Mouse (Mus musculus) c-Kit-positive CD71-positive TER-119-positive erythroid progenitor cells, embryonic 14.5 days (primary cell): ENCODE data around the gene Sh3d19.

Experiments used
- DNase-seq: peaks from one replicate; pipeline ENCODE4 v3.0.0-alpha.2; 2013; ENCODE audit warnings: low spot score

Sh3d19 gene

DNA sequence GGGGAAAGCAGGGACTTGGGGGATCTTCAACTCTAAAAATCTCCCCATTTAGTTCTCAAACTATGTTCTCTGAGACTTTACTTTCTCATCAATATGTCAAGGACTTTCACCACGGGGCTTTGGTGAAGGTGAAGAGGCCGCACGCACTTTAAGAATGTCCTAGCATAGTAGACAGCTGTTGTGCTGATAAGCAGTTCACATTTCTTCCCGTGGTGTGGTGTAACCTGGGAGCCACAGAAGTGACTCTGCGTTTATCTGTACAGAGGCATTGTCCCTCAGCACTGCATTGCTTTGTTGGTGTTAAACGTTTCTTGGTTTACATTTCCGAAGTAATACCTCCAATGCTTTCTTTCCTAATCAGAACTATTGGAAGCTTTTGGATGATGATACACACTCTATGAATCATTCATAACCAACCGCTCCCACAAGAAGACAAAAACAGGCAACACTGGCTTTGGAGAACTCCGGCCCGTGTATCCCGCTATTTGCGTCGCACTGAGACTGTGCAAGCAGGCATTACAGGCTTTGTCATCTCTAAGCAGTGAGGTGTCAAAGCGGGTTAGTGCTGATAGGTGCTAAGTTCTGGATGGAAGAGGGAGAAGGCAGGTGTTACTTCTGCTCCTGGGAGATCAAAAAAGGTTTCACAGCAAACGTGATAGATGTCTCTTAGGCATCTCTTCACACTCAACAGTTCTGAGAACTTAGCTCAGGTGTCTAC is 57.9 kb downstream of the Sh3d19 start:
- no peak for DNase-seq

DNA sequence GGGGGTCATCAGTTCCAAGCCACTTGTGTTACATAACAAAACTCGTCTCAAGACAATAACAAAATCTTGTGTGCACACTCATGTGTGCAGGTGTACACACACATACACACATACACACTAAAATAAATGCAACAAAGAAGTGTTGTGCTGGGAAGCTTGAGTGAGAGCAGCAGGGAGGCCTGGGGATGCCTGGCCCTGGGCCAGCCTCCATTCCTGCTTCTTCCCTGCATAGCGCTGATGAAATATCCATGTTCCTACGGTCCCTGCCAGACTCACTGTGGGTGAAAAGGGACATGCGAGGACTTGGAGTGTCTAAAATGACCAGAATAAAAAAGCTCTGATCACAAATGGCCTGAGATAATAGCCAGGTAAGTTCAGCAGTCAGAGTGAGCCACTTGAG is 59.7 kb downstream of the Sh3d19 start:
- no peak for DNase-seq

DNA sequence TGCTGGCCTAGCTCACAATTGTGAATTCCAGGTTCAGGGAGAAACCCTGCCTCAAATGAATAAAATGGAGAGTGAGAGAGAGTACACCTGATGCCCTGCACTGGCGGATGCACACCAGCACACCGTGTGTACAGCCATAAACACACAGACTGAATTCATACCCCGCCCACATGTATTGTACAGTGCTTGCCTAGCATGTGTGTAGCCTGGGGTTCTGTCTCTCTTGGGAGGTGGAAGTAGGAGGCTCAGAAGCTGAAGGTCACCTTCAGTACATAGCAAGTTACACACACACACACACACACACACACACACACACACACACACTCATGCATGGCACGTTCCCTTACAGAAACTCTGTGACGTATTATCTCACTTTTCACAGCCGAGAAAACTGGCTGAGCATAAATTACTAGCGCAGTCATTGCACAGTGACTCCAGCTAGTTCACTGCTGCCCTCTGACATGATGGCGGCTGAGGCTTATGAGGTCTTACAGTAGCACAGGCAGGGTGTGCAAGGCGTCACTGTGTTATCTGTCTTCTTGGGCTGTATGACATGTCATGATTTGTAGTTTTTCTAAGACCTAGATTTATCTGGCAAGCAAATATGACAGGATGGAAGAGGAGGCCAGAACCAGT is 62.7 kb downstream of the Sh3d19 start:
- no peak for DNase-seq

DNA sequence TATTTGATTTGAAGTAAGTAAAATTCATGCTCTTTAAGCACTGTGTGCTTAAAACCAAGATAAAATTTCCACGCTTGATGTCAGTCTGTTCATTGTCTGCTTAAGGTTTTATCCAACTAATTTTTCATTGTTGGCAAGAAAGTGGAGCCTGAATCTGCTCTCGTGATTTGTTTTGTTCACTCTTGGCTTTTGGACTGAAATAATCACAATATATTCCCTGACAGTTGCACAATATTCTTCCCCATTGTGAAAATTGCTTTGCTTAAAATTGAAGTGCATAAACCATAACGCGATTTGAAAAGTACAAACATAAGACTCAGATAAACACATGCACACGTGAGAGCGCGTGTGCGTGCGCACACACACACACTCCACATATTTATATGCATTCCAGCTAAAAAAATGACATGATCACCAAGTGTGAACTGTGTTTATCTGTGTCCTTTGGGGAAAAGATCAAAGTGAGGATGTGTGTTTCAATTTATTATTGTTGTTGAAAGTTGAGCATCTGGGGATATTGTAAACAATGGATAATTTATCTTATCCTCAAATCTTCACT is 67.1 kb downstream of the Sh3d19 start:
- DNase-seq = no peak

DNA sequence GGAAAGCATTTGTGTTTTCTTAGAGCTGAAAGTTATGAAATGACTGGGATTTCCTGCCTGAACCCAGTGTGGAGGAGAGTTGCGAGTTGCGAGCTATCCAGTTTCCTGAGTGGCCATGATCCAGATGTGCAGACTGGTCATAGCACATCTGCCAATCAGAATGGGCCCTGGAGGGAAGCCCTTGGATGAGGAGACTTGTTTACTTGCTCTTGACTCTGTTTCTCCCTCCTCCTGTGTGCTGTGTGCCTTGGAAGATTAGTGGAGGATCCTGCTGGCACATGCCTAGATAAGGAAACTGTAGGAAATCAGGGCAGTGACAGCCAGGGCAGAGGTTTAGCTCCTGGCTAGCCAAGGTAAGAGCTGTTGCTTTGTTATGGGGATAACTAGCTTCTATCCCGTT is 67.7 kb downstream of the Sh3d19 start:
- no peak for DNase-seq

DNA sequence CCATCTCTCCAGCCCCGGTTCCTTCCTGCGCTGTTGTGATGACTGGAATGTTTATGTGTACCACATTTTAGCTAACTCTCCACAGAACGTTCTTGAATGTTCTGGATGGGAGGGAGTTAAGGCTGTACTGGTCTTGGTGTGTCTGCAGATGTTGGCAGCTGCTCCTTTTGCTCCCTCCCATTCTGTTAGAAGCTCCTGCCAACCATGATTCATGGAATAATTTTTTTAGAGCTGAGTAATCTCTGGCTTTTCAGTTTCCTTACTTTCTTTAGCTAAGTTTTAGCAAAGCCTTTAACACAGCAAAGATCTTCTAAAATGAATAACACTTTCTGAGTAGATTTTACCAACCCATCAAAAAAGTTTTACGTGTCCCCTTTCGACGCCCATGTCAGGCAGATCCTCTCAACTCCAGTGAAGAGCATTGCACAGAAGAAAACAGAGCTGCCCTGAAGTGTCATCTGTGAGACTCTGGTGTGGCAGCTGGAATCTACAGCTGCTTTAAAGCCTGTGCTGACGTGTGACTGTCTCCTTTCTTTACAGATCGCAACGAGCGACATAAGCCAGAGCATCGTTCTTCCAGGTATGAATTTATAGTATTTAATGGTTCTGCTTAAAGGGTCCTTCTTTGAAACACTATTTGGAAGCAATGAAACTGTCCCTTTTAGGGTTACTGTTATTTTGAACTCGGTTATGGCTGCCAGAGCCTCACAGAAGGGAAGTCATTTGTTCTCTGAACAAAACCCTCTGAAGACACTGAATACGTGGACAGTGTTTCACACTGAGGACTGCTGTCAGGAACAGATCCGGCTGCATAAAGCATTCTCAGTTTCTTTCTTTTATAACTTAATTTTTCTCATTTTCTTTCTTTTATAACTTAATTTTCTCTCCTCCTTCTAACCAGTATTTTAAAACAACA is 69.6 kb downstream of the Sh3d19 start:
- no peak for DNase-seq

DNA sequence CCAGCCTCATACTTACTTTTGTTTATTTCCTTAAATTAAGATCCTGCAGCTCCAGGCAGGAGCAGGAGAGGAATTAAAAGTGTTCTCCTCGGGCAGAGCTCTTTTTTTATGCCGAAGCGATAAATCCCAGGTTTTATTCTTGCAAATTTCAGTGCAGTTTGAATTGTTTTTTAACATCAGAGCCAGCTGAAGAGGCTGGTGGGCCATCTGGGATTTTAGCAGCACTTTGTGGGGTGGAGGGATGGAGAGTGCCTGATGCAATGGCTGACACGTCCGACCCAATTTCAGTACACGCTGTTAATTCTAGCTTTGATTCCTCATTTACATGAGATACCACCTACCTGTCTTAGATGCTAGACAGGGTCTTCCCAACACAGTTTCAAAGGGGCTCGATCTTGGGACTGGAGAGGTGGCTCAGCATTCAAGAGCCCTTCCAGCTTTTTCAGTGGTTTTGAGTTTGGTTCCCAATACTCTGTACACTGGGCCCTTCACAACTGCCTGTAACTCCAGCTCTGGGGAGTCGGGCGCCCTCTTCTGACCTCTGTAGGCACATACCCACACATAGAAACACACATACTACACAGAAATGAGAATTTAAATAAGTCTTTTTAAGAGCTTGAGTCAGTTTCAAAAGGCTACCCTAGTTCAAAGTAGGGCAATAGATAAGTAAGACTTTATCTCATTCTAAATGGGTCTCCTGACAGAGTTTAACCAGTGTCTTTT is 76.9 kb downstream of the Sh3d19 start:
- no peak for DNase-seq

DNA sequence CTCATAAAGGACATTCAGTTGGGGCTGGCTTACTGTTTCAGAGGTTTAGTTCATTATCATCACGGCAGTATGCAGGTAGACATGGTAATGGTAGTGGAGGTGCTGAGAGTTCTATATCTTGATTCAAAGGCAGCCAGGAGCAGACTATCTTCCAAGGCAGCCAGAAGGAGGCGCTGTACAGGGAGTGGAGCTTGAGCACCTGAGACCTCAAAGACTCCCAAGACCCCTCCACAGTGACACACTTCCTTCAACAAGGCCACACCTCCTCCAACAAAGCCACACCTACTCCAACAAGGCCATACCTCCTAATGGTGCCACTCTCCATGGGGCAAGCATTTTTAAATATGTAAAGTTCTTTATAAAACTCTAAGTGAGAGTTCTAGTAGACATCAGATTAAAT is 78.1 kb downstream of the Sh3d19 start:
- DNase-seq = no peak

DNA sequence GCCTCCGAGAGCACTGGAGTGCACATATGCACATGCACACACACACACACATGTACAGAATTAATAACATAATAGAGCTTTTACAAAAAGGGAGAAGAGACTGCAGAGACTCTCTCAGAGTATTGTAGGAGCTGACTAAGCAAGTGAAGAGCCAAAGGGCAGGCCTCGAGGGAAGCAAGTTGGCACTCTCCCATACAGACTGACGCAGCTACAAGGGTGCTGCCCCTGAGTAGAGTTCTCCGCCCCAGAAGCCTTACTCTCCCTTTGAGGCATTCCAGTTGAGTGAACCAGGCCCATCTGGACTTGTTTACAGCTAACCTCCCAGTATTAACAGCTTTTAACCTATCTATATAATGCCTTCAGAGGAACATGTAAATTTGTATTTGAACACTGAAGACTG is 85.8 kb downstream of the Sh3d19 start:
- DNase-seq = no peak

DNA sequence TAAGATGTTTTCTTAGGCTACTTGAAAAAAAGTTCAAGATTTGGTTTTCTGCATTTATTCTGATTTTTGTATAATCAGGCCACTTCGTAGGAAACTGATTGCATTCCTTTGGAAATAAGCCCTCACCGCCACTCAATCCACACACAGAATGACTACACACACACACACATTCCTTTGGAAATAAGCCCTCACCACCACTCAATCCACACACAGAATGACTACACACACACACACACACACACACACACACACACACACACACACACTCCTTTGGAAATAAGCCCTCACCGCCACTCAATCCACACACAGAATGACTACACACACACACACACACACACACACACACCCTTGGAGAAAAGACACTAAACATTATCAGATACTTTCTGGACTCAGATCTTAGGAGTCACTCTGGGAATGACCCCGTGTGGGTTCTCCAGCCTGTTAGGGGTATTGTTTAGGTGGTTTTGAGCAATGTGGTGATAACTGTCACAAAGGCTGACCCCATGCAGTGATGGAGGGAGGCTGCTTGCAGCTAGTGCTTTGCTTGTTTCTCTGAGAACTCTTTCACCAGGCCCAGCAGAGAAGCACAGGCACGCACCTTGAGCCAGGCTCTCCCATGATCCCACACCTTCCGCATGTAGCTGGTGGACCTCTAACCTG is 86.7 kb downstream of the Sh3d19 start:
- no peak for DNase-seq

DNA sequence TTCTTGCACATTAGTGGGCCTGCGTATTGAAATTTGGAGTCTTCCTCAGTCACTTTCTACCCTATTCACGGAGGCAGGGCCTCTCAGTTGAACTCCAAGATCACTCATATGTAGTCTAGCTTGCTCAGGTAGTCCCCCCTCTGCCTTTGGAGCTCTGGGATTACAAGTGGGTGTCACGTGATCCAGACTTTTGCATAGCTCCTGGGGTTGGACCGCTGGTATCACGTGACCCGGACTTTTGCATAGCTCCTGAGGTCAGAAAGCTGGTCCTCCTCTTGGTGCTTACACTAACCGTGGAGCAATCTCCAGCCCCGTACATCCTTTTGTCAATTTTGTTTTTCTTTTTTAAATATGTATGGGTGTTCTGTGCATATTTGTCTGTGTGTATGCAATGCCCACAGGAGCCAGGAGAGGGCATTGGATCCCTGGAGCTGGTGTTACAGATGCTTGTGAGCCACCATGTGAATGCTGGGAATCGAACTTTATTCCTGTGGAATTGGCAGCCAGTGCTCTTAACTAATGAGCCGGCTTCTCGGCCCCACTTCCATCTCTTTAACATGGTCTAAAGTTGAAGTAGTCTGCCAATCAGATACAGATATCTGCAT is 98.8 kb downstream of the Sh3d19 start:
- peak; percentile 8 for DNase-seq

DNA sequence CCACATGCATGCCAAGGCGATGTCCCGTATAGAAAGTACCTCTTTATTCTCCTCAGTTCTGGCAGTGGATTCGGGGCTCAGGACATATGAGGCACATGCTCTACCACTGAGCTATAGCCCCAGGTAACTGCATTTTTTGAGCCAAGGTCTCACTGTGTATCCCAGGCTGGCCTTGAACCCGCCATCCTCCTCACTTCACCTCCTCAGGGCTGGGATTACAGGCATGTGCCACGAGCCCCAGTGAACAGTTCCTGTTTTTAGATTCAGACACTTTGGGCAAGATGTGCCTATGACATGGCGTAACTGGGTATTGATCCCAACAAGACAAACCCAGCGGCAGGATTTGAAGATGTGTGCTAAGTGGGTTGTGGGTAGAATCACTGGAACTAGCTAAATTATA is 99.9 kb downstream of the Sh3d19 start:
- no peak for DNase-seq

DNA sequence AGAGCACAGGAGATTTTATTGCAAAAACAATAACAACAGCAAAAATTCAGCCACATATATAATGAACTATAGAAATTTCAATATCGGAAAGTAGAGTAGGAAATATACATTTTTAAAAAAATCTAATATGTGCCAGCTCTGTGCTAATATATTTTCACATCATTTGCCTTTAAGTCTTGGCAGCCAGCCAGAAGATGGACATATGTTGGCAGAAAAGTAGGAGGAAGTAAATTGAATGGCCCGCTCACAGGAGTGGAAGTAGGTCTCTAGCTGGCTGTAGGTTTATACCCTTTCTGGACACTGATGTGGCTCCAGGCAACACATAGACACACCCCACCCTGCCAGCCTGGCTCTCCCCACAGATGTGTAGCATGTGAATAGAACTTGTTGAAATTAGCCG is 101.2 kb downstream of the Sh3d19 start:
- DNase-seq = no peak

DNA sequence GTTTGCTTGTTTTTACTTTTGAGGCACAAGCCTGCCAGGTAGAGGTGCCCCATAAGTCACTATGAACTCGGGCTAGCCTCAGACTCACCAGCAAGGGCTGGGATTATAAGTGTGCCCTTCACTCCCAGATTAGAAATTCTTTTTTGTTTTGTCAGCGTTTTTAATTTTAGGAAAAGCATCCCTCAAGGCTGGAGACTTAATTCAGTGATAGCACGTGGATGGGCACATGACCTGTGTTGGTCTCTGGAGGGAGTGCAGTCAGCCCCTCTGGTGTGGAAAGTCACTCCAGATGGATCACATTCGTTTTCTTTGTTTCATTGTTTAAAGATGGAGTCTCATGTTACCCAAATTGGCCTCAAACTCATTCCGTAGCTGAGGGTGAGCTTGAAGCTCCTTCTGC is 102.0 kb downstream of the Sh3d19 start:
- no peak for DNase-seq

DNA sequence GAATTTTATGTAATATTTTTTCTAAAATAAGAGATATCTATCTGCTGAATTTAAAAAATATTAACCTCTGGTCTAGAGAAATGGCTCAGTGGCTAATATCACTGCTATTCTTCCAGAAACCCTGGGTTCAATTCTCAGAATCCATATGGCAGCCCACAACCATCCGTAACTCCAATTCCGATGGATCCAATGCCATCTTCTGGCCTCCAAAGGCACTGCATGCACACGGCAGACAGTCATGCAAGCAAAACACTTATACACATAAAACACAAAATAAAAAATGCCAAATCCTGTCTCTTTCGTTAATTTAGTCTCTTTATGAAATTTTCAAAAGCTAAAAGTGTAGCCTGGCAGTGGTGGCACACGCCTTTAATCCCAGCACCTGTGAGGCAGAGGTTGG is 104.7 kb downstream of the Sh3d19 start:
- DNase-seq = no peak

DNA sequence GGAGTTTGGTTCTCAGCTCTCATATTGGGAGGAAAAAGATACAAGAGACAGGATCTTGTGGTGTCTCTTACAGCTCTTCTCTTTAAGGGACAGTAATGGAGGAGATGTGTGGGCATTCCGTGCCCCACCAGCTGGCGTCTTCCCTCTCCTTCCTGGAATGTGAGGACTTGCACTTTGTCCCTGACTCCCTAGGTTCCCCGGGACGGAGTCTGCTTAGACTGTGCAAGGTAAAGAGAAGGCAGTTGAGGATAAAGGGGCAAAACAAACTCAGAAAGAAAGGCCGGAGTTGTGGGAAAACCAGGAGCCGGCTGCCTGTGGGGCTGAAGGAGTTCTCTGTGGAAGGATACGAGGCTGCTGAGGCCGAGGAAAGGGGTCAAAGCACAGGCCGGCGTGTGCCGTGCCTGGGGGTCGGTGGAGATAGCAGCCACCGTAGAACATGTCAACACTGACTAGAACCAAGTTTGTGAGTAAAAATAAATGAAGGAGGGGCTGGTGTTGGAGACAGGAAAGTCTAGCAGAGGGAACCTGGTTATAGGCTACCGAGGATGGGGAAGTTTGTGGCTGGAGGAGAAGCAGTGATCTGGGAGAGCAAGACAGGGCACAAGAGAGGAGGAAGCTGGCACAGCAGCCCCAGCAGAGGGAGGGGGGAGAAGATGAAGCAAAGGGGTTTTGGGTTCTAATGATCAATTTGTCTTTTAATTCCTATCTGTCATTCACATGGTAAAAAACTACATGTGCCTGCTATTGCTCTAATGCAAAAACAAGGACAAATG is 105.8 kb downstream of the Sh3d19 start:
- DNase-seq = no peak

DNA sequence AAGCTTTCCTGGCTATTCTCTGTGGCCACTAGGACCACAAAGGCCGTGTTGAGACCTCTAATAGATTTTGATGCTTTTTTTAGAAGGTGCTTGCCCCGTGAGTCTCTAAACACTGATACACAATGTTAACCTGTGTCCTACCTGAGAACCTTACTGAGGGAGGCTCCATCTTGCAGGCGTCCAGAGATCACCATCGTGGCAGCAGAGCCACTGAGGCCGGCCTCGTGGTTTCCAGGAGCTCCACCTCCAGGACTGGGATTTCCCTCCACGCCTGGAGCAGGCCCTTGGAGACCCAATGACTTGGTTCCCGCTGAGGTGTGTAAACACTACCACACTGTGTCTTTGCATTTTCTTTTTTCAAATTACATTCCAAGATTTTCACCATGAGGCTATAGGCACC is 112.1 kb downstream of the Sh3d19 start:
- no peak for DNase-seq

DNA sequence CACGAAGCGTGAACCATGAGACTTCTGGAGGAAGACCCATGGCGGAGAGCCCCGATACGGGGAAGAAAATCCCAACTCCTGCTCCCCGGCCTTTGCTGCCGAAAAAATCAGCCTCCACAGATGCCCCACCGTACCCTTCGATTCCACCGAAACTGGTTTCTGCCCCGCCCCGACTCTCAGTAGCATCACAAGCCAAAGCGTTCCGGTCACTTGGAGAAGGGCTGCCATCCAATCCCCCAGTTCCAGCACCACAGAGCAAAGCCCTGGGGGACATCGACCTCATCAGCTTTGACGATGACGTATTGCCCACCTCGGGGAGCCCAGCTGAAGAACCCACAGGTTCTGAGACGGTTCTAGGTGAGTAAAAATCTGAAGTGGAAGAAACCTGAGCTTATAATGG is 114.1 kb downstream of the Sh3d19 start:
- no peak for DNase-seq

DNA sequence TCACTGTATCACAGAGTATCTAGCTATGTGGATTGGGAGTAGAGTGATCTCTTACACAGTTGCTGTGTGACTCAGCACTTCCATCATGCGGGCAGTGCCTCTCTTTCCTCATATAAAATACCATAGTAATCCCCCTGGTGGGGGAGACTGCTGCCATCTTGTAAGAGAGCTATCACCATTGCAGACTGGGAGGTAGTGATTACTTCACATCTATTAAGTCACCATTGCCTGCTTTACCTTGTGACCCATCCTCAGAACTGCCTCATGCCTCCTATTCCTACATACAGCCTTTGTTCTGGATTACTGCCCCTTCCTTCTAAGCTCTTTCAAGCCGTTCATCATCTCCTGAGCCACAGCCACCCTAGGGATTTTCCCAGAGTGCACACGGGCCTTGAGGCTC is 117.0 kb downstream of the Sh3d19 start:
- no peak for DNase-seq

DNA sequence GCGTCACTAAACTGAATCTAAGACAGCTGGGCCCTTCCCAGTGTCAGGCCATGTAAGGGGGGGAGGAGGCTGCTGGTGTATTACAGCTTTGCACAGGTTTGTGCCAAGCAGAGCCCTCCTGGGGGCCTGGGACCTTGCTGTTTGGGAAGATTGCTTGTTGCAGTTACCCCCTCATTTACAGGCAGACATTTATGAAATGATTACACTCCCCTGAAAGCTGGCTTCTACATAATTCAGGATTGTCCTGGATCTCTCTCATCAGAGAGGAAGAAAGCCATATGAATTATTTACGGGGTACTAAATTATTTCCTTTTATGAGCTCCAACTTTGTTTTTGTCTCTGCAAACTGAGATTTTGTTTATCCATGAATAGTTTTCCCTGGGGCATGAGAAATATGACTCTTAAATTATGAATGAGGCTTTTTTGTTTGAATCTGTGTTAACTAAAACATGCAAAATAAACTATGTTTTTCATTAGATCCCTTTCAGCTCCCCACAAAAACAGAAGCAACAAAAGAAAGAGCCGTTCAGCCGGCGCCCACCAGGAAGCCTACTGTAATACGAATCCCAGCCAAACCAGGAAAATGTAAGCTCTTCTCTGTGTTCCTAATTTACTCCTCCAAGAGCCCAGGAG is 122.4 kb downstream of the Sh3d19 start:
- no peak for DNase-seq
